ENCODE assay signal across 12 mouse cellular contexts in genomic region chr14:25128160-25128547, GRCm38 (mm10).
DNase-seq lines count a peak whose midpoint lies in the region; ATAC-seq and TF ChIP-seq lines count a peak whose summit lies in the region.
"Had no signal": no experiment of that assay in that cellular context is flagged by ENCODE, and none has a peak within 500 bp of the region (broad histone marks: within the 10 kb centered on the region; RNA-seq: fewer than 3 reads in every experiment).

No protein-coding gene starts in this region.

- no peak for TF ChIP-seq CTCF in left cerebral cortex, adult 2 months (IDR thresholded peaks at IDR 0.05)
- TF ChIP-seq CTCF in forebrain, postnatal 0 days (IDR thresholded peaks at IDR 0.05; ENCODE audit: low read depth), result no peak

- H3K9me3 ChIP-seq in forebrain, postnatal 0 days (ENCODE audit: low read length), result no peaks in the 10 kb centered on the region
- H3K9me3 ChIP-seq in limb, embryonic 14.5 days (ENCODE audit: control insufficient read depth, low read length), result no peaks in the 10 kb centered on the region
- H3K9me3 ChIP-seq in neural tube, embryonic 15.5 days (replicated peaks), result no peaks in the 10 kb centered on the region

- intact Hi-C loops in left cerebral cortex, adult 2 months (cut with DNase I), result no loop called here
- intact Hi-C loops in left cerebral cortex, postnatal 36 days (cut with DNase I), result loop anchor here (5.0 kb wide), 3 partner anchors 99 to 329 kb away; partner anchors contain the start of gene Zmiz1
- intact Hi-C loops in left cerebral cortex, postnatal 10 days (cut with DNase I), result loop anchor here (10.0 kb wide), 1 partner anchor 437 kb away; no protein-coding TSS in a partner anchor
- intact Hi-C loops in left cerebral cortex, postnatal 14 days (cut with DNase I), result no loop called here

- H3K4me3 ChIP-seq in left cerebral cortex, adult 2 months, result peak overlapping the region; percentile 33
- 0 out of 2 replicates have a peak overlapping the region, but pooled peaks have one; percentile 2 for H3K4me3 ChIP-seq in forebrain, postnatal 0 days (ENCODE audit: low read depth, low read length)
- H3K4me3 ChIP-seq in limb, embryonic 14.5 days (replicated peaks; ENCODE audit: low read length), result no peak overlapping the region
- H3K4me3 ChIP-seq in neural tube, embryonic 15.5 days (replicated peaks), result 0 out of 2 replicates have a peak overlapping the region, but pooled peaks have one; percentile 0

- peak; percentile 21 for ATAC-seq in forebrain, postnatal 0 days
- no peak for ATAC-seq in limb, embryonic 14.5 days (ENCODE audit: low FRiP score, low read depth)
- ATAC-seq in neural tube, embryonic 15.5 days (ENCODE audit: low FRiP score), result peak; percentile 16

- WGBS in forebrain, postnatal 0 days, result 44% methylated on average over 6 of the region's 6 CpGs
- WGBS in limb, embryonic 14.5 days, result 52% methylated on average over 6 of the region's 6 CpGs
- WGBS in neural tube, embryonic 15.5 days, result 26% methylated on average over 6 of the region's 6 CpGs

- no peaks in the 10 kb centered on the region for H3K27me3 ChIP-seq in forebrain, postnatal 0 days (ENCODE audit: insufficient read depth, low read length)
- no peaks in the 10 kb centered on the region for H3K27me3 ChIP-seq in limb, embryonic 14.5 days (ENCODE audit: control insufficient read depth, insufficient read depth, low read length)
- H3K27me3 ChIP-seq in neural tube, embryonic 15.5 days (replicated peaks), result no peaks in the 10 kb centered on the region

- no peak for DNase-seq in left cerebral cortex, adult 2 months (ENCODE audit: extremely low spot score in 1 of 2, low spot score in 2 of 2)
- DNase-seq in left cerebral cortex, postnatal 36 days (ENCODE audit: low spot score in 2 of 2), result no peak
- no peak for DNase-seq in forebrain, postnatal 0 days
- DNase-seq in limb, embryonic 14.5 days (ENCODE audit: low spot score), result no peak
- DNase-seq in left cerebral cortex, postnatal 10 days (ENCODE audit: extremely low spot score in 1 of 2, low spot score in 2 of 2), result no peak
- DNase-seq in adrenal gland, adult 8-10 months, result no peak
- no peak for DNase-seq in left cerebral cortex, postnatal 14 days (ENCODE audit: low spot score in 2 of 2)
- DNase-seq: gastrocnemius, postnatal 25 days; lung, adult 18-20 months; spleen, adult 18-20 months; thymus, adult 18-20 months had no signal

- no peak for TF ChIP-seq POLR2A in limb, embryonic 14.5 days (IDR thresholded peaks at IDR 0.05; ENCODE audit: borderline replicate concordance, extremely low read depth, insufficient read depth, insufficient read length)

- peaks cover 25% of the 10 kb centered on the region for H3K4me1 ChIP-seq in forebrain, postnatal 0 days (ENCODE audit: insufficient read depth)
- H3K4me1 ChIP-seq in limb, embryonic 14.5 days (ENCODE audit: control insufficient read depth, insufficient read depth, low read length), result peaks cover 41% of the 10 kb centered on the region
- H3K4me1 ChIP-seq in neural tube, embryonic 15.5 days, result peaks cover 45% of the 10 kb centered on the region

- H3K9ac ChIP-seq in forebrain, postnatal 0 days, result peak overlapping the region; percentile 44
- no peak overlapping the region for H3K9ac ChIP-seq in limb, embryonic 14.5 days (ENCODE audit: low read depth, low read length, severe bottlenecking)
- peak overlapping the region; percentile 31 for H3K9ac ChIP-seq in neural tube, embryonic 15.5 days (replicated peaks)

- peak overlapping the region; percentile 86 for H3K27ac ChIP-seq in left cerebral cortex, adult 2 months
- H3K27ac ChIP-seq in forebrain, postnatal 0 days (ENCODE audit: low read depth, low read length), result peak overlapping the region; percentile 79
- H3K27ac ChIP-seq in limb, embryonic 14.5 days (replicated peaks; ENCODE audit: low read depth, low read length), result peak overlapping the region; percentile 63
- peak overlapping the region; percentile 83 for H3K27ac ChIP-seq in neural tube, embryonic 15.5 days (replicated peaks)

- H3K4me2 ChIP-seq in forebrain, postnatal 0 days (ENCODE audit: low read depth), result peak overlapping the region; percentile 29
- H3K4me2 ChIP-seq in limb, embryonic 14.5 days (replicated peaks; ENCODE audit: low read depth, low read length, severe bottlenecking), result no peak overlapping the region
- H3K4me2 ChIP-seq in neural tube, embryonic 15.5 days, result peak overlapping the region; percentile 33

- no peaks in the 10 kb centered on the region for H3K36me3 ChIP-seq in forebrain, postnatal 0 days (ENCODE audit: insufficient read depth)
- no peaks in the 10 kb centered on the region for H3K36me3 ChIP-seq in limb, embryonic 14.5 days (ENCODE audit: control insufficient read depth, insufficient read depth, low read length)
- no peaks in the 10 kb centered on the region for H3K36me3 ChIP-seq in neural tube, embryonic 15.5 days

Comparison
In these comparisons a context has a peak if more than half of its experiments do, and no peak if none do; other contexts are left out.
1. intact Hi-C loops: an anchor here in left cerebral cortex, postnatal 36 days (5.0 kb wide) and left cerebral cortex, postnatal 10 days (10.0 kb wide); none called in left cerebral cortex, adult 2 months and left cerebral cortex, postnatal 14 days.